Mouse (Mus musculus): ENCODE results near the gene Vps25. TPM values are rescaled to one million over a fixed set of nuclear protein-coding genes. Genes with fewer than 3 reads are reported as not detected.

The Vps25 gene
- polyA plus RNA-seq, 1 experiment from 2014 or later: 139 TPM

DNA sequence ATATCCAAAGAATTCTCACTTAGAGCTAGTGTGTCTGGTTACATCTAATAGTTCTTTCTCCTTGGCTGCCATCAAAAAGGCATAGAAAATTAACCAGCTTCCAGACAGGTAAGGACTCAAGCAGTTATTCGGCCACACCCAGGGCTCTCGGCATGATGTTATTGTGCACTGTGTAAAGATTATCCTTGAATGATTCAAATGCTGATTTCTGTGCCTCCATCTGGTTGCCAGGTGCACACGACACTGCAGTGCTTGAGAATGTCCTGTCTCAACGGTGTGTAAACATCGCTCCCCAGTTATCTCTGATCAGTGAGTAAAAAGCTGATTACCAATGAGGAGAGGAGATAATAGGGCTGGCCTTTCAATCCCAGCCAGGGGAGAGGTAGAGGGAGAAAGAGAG lies 54.2 kb downstream of the Vps25 start:
- WGBS: 19% methylated on average over 5 of the region's 5 CpGs
- TF ChIP-seq CTCF (IDR thresholded peaks at IDR 0.05; ENCODE audit: low read depth): no peak
- no peak overlapping the region for H3K27ac ChIP-seq (ENCODE audit: low read depth)
- no peaks in the 10 kb centered on the region for H3K4me1 ChIP-seq (ENCODE audit: insufficient read depth)
- no peaks in the 10 kb centered on the region for H3K9me3 ChIP-seq (ENCODE audit: low read depth, low read length)
- H3K4me3 ChIP-seq (ENCODE audit: low read depth, low read length): no peak overlapping the region
- no peak for DNase-seq
- no peaks in the 10 kb centered on the region for H3K27me3 ChIP-seq (ENCODE audit: insufficient read depth, low read length)
- no peak overlapping the region for H3K9ac ChIP-seq
- no peak for ATAC-seq (ENCODE audit: insufficient read depth)
- H3K36me3 ChIP-seq (ENCODE audit: insufficient read depth): no peaks in the 10 kb centered on the region
- no peak overlapping the region for H3K4me2 ChIP-seq

Other genes starting within 250 kb of the Vps25 start
- 32.8 and 38.0 TPM in 2 replicates for gene Atp6v0a1, start 244.3 kb upstream of the Vps25 start, polyA plus RNA-seq (2014; fragmentation: Nextera tagmentation; extraction: Ambion mirVana)
- 13.2 and 14.0 TPM in 2 replicates for gene Naglu, start 183.7 kb upstream of the Vps25 start, polyA plus RNA-seq (2014; fragmentation: Nextera tagmentation; extraction: Ambion mirVana)
- gene Hsd17b1, start 175.3 kb upstream of the Vps25 start, polyA plus RNA-seq (2014; fragmentation: Nextera tagmentation; extraction: Ambion mirVana): not detected in 2 replicates
- 37.9 and 38.0 TPM in 2 replicates for gene Coasy, start 171.1 kb upstream of the Vps25 start, polyA plus RNA-seq (2014; fragmentation: Nextera tagmentation; extraction: Ambion mirVana)
- 39.1 and 40.5 TPM in 2 replicates for gene Mlx, start 166.4 kb upstream of the Vps25 start, polyA plus RNA-seq (2014; fragmentation: Nextera tagmentation; extraction: Ambion mirVana)
- 39.9 and 44.1 TPM in 2 replicates for gene Psmc3ip, start 158.3 kb upstream of the Vps25 start, polyA plus RNA-seq (2014; fragmentation: Nextera tagmentation; extraction: Ambion mirVana)
- 9.3 and 9.4 TPM in 2 replicates for gene Retreg3, start 133.8 kb upstream of the Vps25 start, polyA plus RNA-seq (2014; fragmentation: Nextera tagmentation; extraction: Ambion mirVana)
- gene Tubg1, start 133.8 kb upstream of the Vps25 start, polyA plus RNA-seq (2014; fragmentation: Nextera tagmentation; extraction: Ambion mirVana): 89.8 and 96.0 TPM in 2 replicates
- 2.7 and 4.1 TPM in 2 replicates for gene Tubg2, start 97.8 kb upstream of the Vps25 start, polyA plus RNA-seq (2014; fragmentation: Nextera tagmentation; extraction: Ambion mirVana)
- 0.84 and 1.0 TPM in 2 replicates for gene Cntnap1, start 83.2 kb upstream of the Vps25 start, polyA plus RNA-seq (2014; fragmentation: Nextera tagmentation; extraction: Ambion mirVana)
- gene Plekhh3, start 82.4 kb upstream of the Vps25 start, polyA plus RNA-seq (2014; fragmentation: Nextera tagmentation; extraction: Ambion mirVana): 15.9 and 18.0 TPM in 2 replicates
- 0.11 TPM in 1 of 2 replicates, not detected in the other for gene Ccr10, start 78.3 kb upstream of the Vps25 start, polyA plus RNA-seq (2014; fragmentation: Nextera tagmentation; extraction: Ambion mirVana)
- 17.4 and 18.9 TPM in 2 replicates for gene Ezh1, start 27.2 kb upstream of the Vps25 start, polyA plus RNA-seq (2014; fragmentation: Nextera tagmentation; extraction: Ambion mirVana)
- 271 and 276 TPM in 2 replicates for gene Ramp2, start 7.7 kb upstream of the Vps25 start, polyA plus RNA-seq (2014; fragmentation: Nextera tagmentation; extraction: Ambion mirVana)
- gene Wnk4, start 6.9 kb downstream of the Vps25 start, polyA plus RNA-seq (2014; fragmentation: Nextera tagmentation; extraction: Ambion mirVana): 5.3 and 5.8 TPM in 2 replicates
- gene Cntd1, start 25.3 kb downstream of the Vps25 start, polyA plus RNA-seq (2014; fragmentation: Nextera tagmentation; extraction: Ambion mirVana): 1.0 and 1.9 TPM in 2 replicates
- gene Coa3, start 25.4 kb downstream of the Vps25 start, polyA plus RNA-seq (2014; fragmentation: Nextera tagmentation; extraction: Ambion mirVana): 190 and 197 TPM in 2 replicates
- 149 and 154 TPM in 2 replicates for gene Becn1, start 48.6 kb downstream of the Vps25 start, polyA plus RNA-seq (2014; fragmentation: Nextera tagmentation; extraction: Ambion mirVana)
- 118 and 123 TPM in 2 replicates for gene Psme3, start 62.5 kb downstream of the Vps25 start, polyA plus RNA-seq (2014; fragmentation: Nextera tagmentation; extraction: Ambion mirVana)
- gene Aoc2, start 71.4 kb downstream of the Vps25 start, polyA plus RNA-seq (2014; fragmentation: Nextera tagmentation; extraction: Ambion mirVana): 1.5 TPM in 2 replicates
- 0.62 and 0.83 TPM in 2 replicates for gene Aoc3, start 76.9 kb downstream of the Vps25 start, polyA plus RNA-seq (2014; fragmentation: Nextera tagmentation; extraction: Ambion mirVana)
- gene G6pc, start 113.9 kb downstream of the Vps25 start, polyA plus RNA-seq (2014; fragmentation: Nextera tagmentation; extraction: Ambion mirVana): not detected in 2 replicates
- 85.4 and 93.3 TPM in 2 replicates for gene Aarsd1, start 163.9 kb downstream of the Vps25 start, polyA plus RNA-seq (2014; fragmentation: Nextera tagmentation; extraction: Ambion mirVana)
- 11.0 and 12.2 TPM in 2 replicates for gene Gm27029, start 171.1 kb downstream of the Vps25 start, polyA plus RNA-seq (2014; fragmentation: Nextera tagmentation; extraction: Ambion mirVana)
- gene Rundc1, start 171.4 kb downstream of the Vps25 start, polyA plus RNA-seq (2014; fragmentation: Nextera tagmentation; extraction: Ambion mirVana): 16.6 and 17.4 TPM in 2 replicates
- 9.3 and 11.5 TPM in 2 replicates for gene Ptges3l, start 171.6 kb downstream of the Vps25 start, polyA plus RNA-seq (2014; fragmentation: Nextera tagmentation; extraction: Ambion mirVana)
- gene Rpl27, start 188.6 kb downstream of the Vps25 start, polyA plus RNA-seq (2014; fragmentation: Nextera tagmentation; extraction: Ambion mirVana): 421 and 428 TPM in 2 replicates
- 11.4 and 12.1 TPM in 2 replicates for gene Ifi35, start 194.7 kb downstream of the Vps25 start, polyA plus RNA-seq (2014; fragmentation: Nextera tagmentation; extraction: Ambion mirVana)
- 4.7 and 5.6 TPM in 2 replicates for gene Rnd2, start 211.3 kb downstream of the Vps25 start, polyA plus RNA-seq (2014; fragmentation: Nextera tagmentation; extraction: Ambion mirVana)
- 36.3 and 38.2 TPM in 2 replicates for gene Vat1, start 212.5 kb downstream of the Vps25 start, polyA plus RNA-seq (2014; fragmentation: Nextera tagmentation; extraction: Ambion mirVana)

Measured in lung, embryonic 14.5 days (tissue).